Mouse (Mus musculus) ES-E14 (cell line): ENCODE results near the gene Lck. TPM values are rescaled to one million over a fixed set of nuclear protein-coding genes. Genes with fewer than 3 reads are reported as not detected.
A peak's percentile ranks its signal among the peaks of the same experiment; 100 is the strongest.

Source experiments
- DNase-seq: peaks from one replicate; pipeline ENCODE4 v3.0.0-alpha.2; 2013; ENCODE audit warnings: low read depth, low spot score
- H3K27ac ChIP-seq: 2 replicates; pipeline ENCODE4 v1.5.1; 2012; ENCODE audit warnings: low read depth, mild to moderate bottlenecking, low read length, moderate library complexity, mixed read lengths; ENCODE audit not compliant: poor library complexity, insufficient read depth, severe bottlenecking
- H3K36me3 ChIP-seq: 2 replicates; pipeline ENCODE4 v1.6.1; 2012; ENCODE audit warnings: mild to moderate bottlenecking, low read length, moderate library complexity, mixed read lengths; ENCODE audit not compliant: control insufficient read depth, poor library complexity, insufficient read depth, severe bottlenecking
- H3K4me1 ChIP-seq, 2 experiments: fragments of 150-350 bp in 1 of 2; sonication (generic) in 1 of 2; 2 replicates each; pipeline ENCODE4 v1.6.1; 2012; ENCODE audit warnings: low read length in 2 of 2, mild to moderate bottlenecking in 1 of 2, mixed read lengths in 1 of 2; ENCODE audit not compliant: control insufficient read depth in 2 of 2, insufficient read depth in 2 of 2, poor library complexity in 1 of 2
- H3K4me3 ChIP-seq, 2 experiments: fragments of 150-350 bp in 1 of 2; sonication (generic) in 1 of 2; 2 replicates each; pipeline ENCODE4 v1.5.1; 2012; ENCODE audit warnings: low read length in 2 of 2, low read depth in 1 of 2, mild to moderate bottlenecking in 1 of 2, mixed read lengths in 1 of 2; ENCODE audit not compliant: insufficient read depth in 1 of 2, poor library complexity in 1 of 2, severe bottlenecking in 1 of 2
- H3K9ac ChIP-seq: 2 replicates; pipeline ENCODE4 v1.6.1; 2012; ENCODE audit warnings: low read depth, mild to moderate bottlenecking, low read length, mixed read lengths; ENCODE audit not compliant: poor library complexity, insufficient read depth, severe bottlenecking
- H3K9me3 ChIP-seq: fragments of 150-350 bp; sonication (generic); 2 replicates; pipeline ENCODE4 v1.6.1; 2012; ENCODE audit warnings: low read depth, mild to moderate bottlenecking, low read length; ENCODE audit not compliant: control insufficient read depth, insufficient read depth
- CHD2 ChIP-seq: IDR thresholded peaks from 2 replicates; pipeline ENCODE4 v1.6.1; 2014; ENCODE audit warnings: mild to moderate bottlenecking, low read depth, low read length, inconsistent platforms
- HCFC1 ChIP-seq: IDR thresholded peaks from 2 replicates; pipeline ENCODE4 v1.6.1; 2012; ENCODE audit warnings: low read length, inconsistent platforms, borderline replicate concordance; ENCODE audit not compliant: insufficient read depth
- MAFK ChIP-seq: IDR thresholded peaks from 2 replicates; pipeline ENCODE4 v1.6.1; 2014; ENCODE audit warnings: mild to moderate bottlenecking, low read depth, low read length, inconsistent platforms; ENCODE audit not compliant: insufficient read depth
- ZC3H11A ChIP-seq: IDR thresholded peaks from 2 replicates; pipeline ENCODE4 v1.6.1; 2012; ENCODE audit warnings: low read depth, mild to moderate bottlenecking, inconsistent platforms, low read length, borderline replicate concordance
- ZNF384 ChIP-seq: IDR thresholded peaks from 2 replicates; pipeline ENCODE4 v1.6.1; 2012; ENCODE audit warnings: low read depth, low read length, inconsistent platforms
- in situ Hi-C, 2 experiments: fragments of 600-800 bp; cut with MboI; formaldehyde crosslinking; loops; one replicate each; pipeline ENCODE4 v1.15.1; 2025; ENCODE audit warnings: low sequenced_read_pairs in 2 of 2, inconsistent platforms in 1 of 2; ENCODE audit not compliant: unreplicated experiment in 2 of 2
- total RNA-seq: library from RNA; depleted of rRNA; stranded (reverse); fragments of 300-350 nt; gene quantifications from 2 replicates; pipeline ENCODE4 v1.2.3, GENCODE M21; 2012

The Lck gene
- total RNA-seq, 1 experiment = 19.1 TPM

GRCm38 (mm10) chr4:129620419-129621282, 47.2 kb upstream of the Lck start:
- in situ Hi-C loops = no loop called here
- Histone ChIP-seq H3K9me3 (no peaks in the 10 kb centered on the region), H3K36me3 (peaks cover 6% of the 10 kb centered on the region; the same call in 1 of the 2 replicates), H3K27ac (no peak overlapping the region), H3K9ac (no peak overlapping the region), H3K4me1 (peaks cover 0 to 7% of the 10 kb centered on the region in 2 experiments; a peak in 1 of 4 replicates), H3K4me3 (no peak overlapping the region)
- no peak for TF ChIP-seq CHD2
- TF ChIP-seq MAFK = no peak
- TF ChIP-seq HCFC1 = no peak
- no peak for TF ChIP-seq ZNF384
- TF ChIP-seq ZC3H11A = no peak
- DNase-seq = no peak

- Histone ChIP-seq H3K9ac (peak within 1 kb of the TSS; percentile 72), H3K4me3 (peak within 1 kb of the TSS; percentile 69 to 74), H3K27ac (peak within 1 kb of the TSS; percentile 14; the same call in 1 of the 2 replicates), H3K9me3 (no peaks in the 10 kb centered on the region), H3K4me1 (peaks cover 0 to 1% of the 10 kb centered on the region in 2 experiments; a peak in 2 of 4 replicates), H3K36me3 (peaks cover 6% of the 10 kb centered on the region; the same call in 1 of the 2 replicates)
- TF ChIP-seq CHD2 = no peak
- peak; percentile 73 for DNase-seq
- in situ Hi-C loops = no loop called here
These were observed 45.6 kb upstream of the Lck start, which contains the start of gene Iqcc for GRCm38 (mm10) chr4:129618786-129619691. TSS of gene Iqcc (minus strand) at chr4:129619099.

GRCm38 (mm10) chr4:129618031-129618430, 44.6 kb upstream of the Lck start:
- Histone ChIP-seq H3K36me3 (peaks cover 6% of the 10 kb centered on the region; the same call in 1 of the 2 replicates), H3K27ac (no peak overlapping the region), H3K4me3 (peak overlapping the region; percentile 69 to 74), H3K9me3 (no peaks in the 10 kb centered on the region), H3K9ac (peak overlapping the region; percentile 72), H3K4me1 (peaks cover 0 to 5% of the 10 kb centered on the region in 2 experiments; a peak in 2 of 4 replicates)
- in situ Hi-C loops = no loop called here
- no peak for DNase-seq
- TF ChIP-seq ZNF384 = no peak
- no peak for TF ChIP-seq ZC3H11A
- TF ChIP-seq CHD2 = no peak
- no peak for TF ChIP-seq HCFC1
- no peak for TF ChIP-seq MAFK

GRCm38 (mm10) chr4:129617121-129617641, 43.7 kb upstream of the Lck start:
- Histone ChIP-seq H3K4me3 (no peak overlapping the region), H3K9me3 (no peaks in the 10 kb centered on the region), H3K27ac (no peak overlapping the region), H3K9ac (no peak overlapping the region), H3K4me1 (peaks cover 0 to 5% of the 10 kb centered on the region in 2 experiments; a peak in 2 of 4 replicates), H3K36me3 (peaks cover 6% of the 10 kb centered on the region; the same call in 1 of the 2 replicates)
- in situ Hi-C loops = no loop called here
- DNase-seq = no peak
- TF ChIP-seq CHD2 = no peak
- no peak for TF ChIP-seq MAFK
- TF ChIP-seq HCFC1 = no peak
- no peak for TF ChIP-seq ZC3H11A
- no peak for TF ChIP-seq ZNF384
